Mouse (Mus musculus) liver, embryonic 15.5 days (tissue): ENCODE measurements around the gene Nek11. TPM values are rescaled to one million over a fixed set of nuclear protein-coding genes. Genes with fewer than 3 reads are reported as not detected.
"Not testable (repeated sequence)": the region's sequence is repeated elsewhere in the genome, so short reads cannot be mapped to it uniquely, and the experiment has no call there.

Experiments used
- ATAC-seq: fragments of 200-750 bp; cut with Nextera tagmentation; 2 replicates; pipeline ENCODE4 v1.8.0; 2017; ENCODE audit warnings: moderate number of reproducible peaks, mild to moderate bottlenecking, moderate library complexity; ENCODE audit not compliant: insufficient read depth
- H3K27ac ChIP-seq: fragments of 300-500 bp; sonication (generic); replicated peaks from 2 replicates; pipeline ENCODE4 v1.5.1; 2015; ENCODE audit warnings: mild to moderate bottlenecking, inconsistent platforms
- H3K27me3 ChIP-seq: fragments of 300-500 bp; sonication (generic); 2 replicates; pipeline ENCODE4 v1.6.1; 2015; ENCODE audit warnings: mild to moderate bottlenecking, inconsistent platforms
- H3K36me3 ChIP-seq: fragments of 300-500 bp; sonication (generic); replicated peaks from 2 replicates; pipeline ENCODE4 v1.6.1; 2015; ENCODE audit warnings: moderate library complexity, mild to moderate bottlenecking, inconsistent platforms
- H3K4me1 ChIP-seq: fragments of 300-500 bp; sonication (generic); replicated peaks from 2 replicates; pipeline ENCODE4 v1.6.1; 2015; ENCODE audit warnings: inconsistent platforms
- H3K4me2 ChIP-seq: fragments of 300-500 bp; sonication (generic); 2 replicates; pipeline ENCODE4 v1.6.1; 2015; ENCODE audit warnings: moderate library complexity, mild to moderate bottlenecking, inconsistent platforms
- H3K4me3 ChIP-seq: fragments of 300-500 bp; sonication (generic); replicated peaks from 2 replicates; pipeline ENCODE4 v1.5.1; 2015; ENCODE audit warnings: mild to moderate bottlenecking, inconsistent platforms
- H3K9ac ChIP-seq: fragments of 300-500 bp; sonication (generic); 2 replicates; pipeline ENCODE4 v1.6.1; 2015; ENCODE audit warnings: moderate library complexity, mild to moderate bottlenecking, inconsistent platforms
- H3K9me3 ChIP-seq: fragments of 300-500 bp; sonication (generic); replicated peaks from 2 replicates; pipeline ENCODE4 v1.6.1; 2016; ENCODE audit warnings: inconsistent platforms
- WGBS: fragments of 180-500 bp; shearing (Covaris S2); methylation state at CpG from one replicate; pipeline ENCODE4 v1.1.7; 2015; ENCODE audit warnings: mixed read lengths; ENCODE audit not compliant: insufficient replicate concordance; 5-methylcytosine and 5-hydroxymethylcytosine counted together
- polyA plus RNA-seq: library from polyadenylated mRNA; unstranded; fragments of >200 nt; fragmentation: Nextera tagmentation; extraction: Ambion mirVana; gene quantifications from 2 replicates; pipeline ENCODE4 v1.2.1, GENCODE M21; 2015

Gene Nek11
- polyA plus RNA-seq, 1 experiment from 2014 or later: 0.05 TPM

DNA sequence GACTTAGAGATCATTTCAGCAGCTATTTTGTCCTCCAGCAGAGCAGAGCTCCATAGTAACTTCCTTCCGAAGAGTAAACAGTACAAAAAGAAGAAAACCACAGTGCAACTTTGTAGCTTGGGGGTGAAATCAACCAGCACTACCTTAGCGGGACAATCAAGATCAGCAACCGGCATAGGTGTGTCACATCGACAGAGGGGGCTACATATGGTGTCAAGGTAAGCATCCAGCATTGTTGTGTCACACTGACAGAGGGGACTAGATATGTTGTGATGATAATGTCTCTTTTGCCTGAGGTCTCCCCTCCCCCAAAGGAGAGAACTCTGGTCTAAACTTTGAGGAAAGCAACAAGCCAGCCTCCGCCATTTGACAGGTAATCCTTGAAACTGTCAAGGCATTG, 260.8 kb downstream of the Nek11 start:
- Histone ChIP-seq H3K27ac (no peak overlapping the region), H3K27me3 (no peaks in the 10 kb centered on the region), H3K4me1 (peaks cover 24% of the 10 kb centered on the region), H3K4me2 (no peak overlapping the region), H3K36me3 (no peaks in the 10 kb centered on the region), H3K4me3 (no peak overlapping the region), H3K9ac (no peak overlapping the region), H3K9me3 (no peaks in the 10 kb centered on the region)
- 62% methylated on average over 5 of the region's 5 CpGs for WGBS
- no peak for ATAC-seq

DNA sequence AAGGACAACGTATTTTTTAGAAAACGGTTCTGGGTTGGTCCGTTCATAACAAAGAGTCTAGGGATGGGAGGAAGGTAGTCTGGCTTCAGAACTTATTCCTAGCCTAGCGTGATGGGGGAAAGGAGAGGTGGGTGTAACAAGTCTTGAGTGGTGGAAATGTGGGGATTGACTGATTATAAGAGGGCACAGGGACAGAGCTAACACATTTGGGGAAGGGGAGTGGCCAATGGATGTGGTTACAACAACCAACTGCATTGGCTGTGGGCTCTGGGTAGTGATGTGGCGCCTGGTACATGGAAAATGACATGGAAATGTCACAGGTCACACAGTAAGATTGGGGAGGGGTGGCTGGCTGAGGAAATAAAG, 263.3 kb downstream of the Nek11 start:
- WGBS: 15% methylated on average over 5 of the region's 5 CpGs
- Histone ChIP-seq H3K27ac (no peak overlapping the region; the same call in 1 of the 2 replicates), H3K4me3 (peak overlapping the region; percentile 74), H3K36me3 (no peaks in the 10 kb centered on the region), H3K9ac (no peak overlapping the region), H3K4me1 (peaks cover 24% of the 10 kb centered on the region), H3K4me2 (peak overlapping the region; percentile 84), H3K9me3 (no peaks in the 10 kb centered on the region), H3K27me3 (no peaks in the 10 kb centered on the region)
- peak; percentile 7; the same call in 1 of the 2 replicates for ATAC-seq

GRCm38 (mm10) chr9:105131253-105132001, 263.9 kb downstream of the Nek11 start, which contains the start of gene Nudt16:
Gene Nudt16 (minus strand): TSS chr9:105131824.
- peak within 1 kb of the TSS; percentile 84 for H3K4me2 ChIP-seq
- no peaks in the 10 kb centered on the region for H3K27me3 ChIP-seq
- peak within 1 kb of the TSS; percentile 20 for H3K27ac ChIP-seq
- H3K4me3 ChIP-seq: peak within 1 kb of the TSS; percentile 74
- no peaks in the 10 kb centered on the region for H3K9me3 ChIP-seq
- H3K36me3 ChIP-seq: no peaks in the 10 kb centered on the region
- ATAC-seq: peak; percentile 99
- H3K9ac ChIP-seq: peak within 1 kb of the TSS; percentile 64
- H3K4me1 ChIP-seq: peaks cover 24% of the 10 kb centered on the region
- under 1% methylated on average over 60 of the region's 60 CpGs for WGBS

DNA sequence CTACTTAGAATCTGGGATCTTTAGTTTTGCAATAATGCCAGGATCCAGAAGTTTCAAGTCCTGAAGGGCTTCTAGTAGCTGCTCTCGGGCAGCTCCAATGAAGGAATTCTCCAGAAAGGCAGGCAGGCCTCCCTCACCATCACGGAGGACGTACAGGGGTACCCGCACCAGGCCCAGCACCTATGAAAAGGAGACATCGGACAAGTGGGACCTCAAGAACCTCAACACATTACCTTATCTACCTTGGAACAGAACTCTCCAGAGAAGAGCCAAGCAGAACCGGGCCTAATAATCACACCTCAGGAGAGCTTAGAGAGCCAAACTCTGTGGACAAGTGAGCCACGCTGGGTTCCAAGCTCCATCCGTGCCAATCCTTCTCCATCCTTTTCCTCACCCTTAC, 265.0 kb downstream of the Nek11 start:
- no peak overlapping the region for H3K9ac ChIP-seq
- H3K27me3 ChIP-seq: no peaks in the 10 kb centered on the region
- 87% methylated on average over 8 of the region's 8 CpGs for WGBS
- no peak overlapping the region for H3K4me3 ChIP-seq
- no peak overlapping the region for H3K27ac ChIP-seq
- H3K4me1 ChIP-seq: peaks cover 24% of the 10 kb centered on the region
- H3K9me3 ChIP-seq: no peaks in the 10 kb centered on the region
- peak overlapping the region; percentile 84 for H3K4me2 ChIP-seq
- no peak for ATAC-seq
- no peaks in the 10 kb centered on the region for H3K36me3 ChIP-seq

DNA sequence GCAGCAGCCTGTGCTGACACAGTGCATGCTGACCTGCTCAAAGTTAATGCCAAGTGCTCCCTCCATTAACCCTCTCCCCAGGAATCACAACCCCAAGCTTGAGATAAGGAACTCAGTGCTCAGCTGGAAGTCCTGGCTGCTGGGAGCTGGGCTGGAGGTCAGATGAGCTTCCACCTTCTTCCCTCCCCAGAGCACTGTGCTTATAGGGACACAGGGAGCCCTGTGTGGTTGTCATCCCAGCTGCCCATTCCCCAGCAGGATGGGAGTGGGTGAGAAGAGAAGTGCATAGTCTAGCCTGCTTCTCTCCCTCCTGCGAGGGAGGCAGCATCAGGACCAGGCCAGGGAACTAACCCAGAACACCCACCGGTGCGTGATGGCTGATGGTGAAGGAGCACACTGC, 270.1 kb downstream of the Nek11 start:
- H3K27ac ChIP-seq, H3K27me3 ChIP-seq, H3K36me3 ChIP-seq, H3K9me3 ChIP-seq, ATAC-seq, H3K4me2 ChIP-seq, H3K4me3 ChIP-seq, H3K9ac ChIP-seq, H3K4me1 ChIP-seq: not testable (repeated sequence)
- WGBS: 56% methylated on average over 3 of the region's 3 CpGs

Other genes starting within 250 kb of the Nek11 start
- gene Aste1, start 132 bp downstream of the Nek11 start, polyA plus RNA-seq: 4.1 TPM in 2 replicates
- gene Atp2c1, start 131.8 kb upstream of the Nek11 start, polyA plus RNA-seq: 19.4 and 21.4 TPM in 2 replicates
- 5.3 and 6.4 TPM in 2 replicates for gene Pik3r4, start 247.5 kb upstream of the Nek11 start, polyA plus RNA-seq